Mouse (Mus musculus) hindbrain, postnatal 0 days (tissue): ENCODE data around the gene Rcc1. TPM values are rescaled to one million over a fixed set of nuclear protein-coding genes. Genes with fewer than 3 reads are reported as not detected.

Source experiments
- ATAC-seq: fragments of 200-750 bp; cut with Nextera tagmentation; 2 replicates; pipeline ENCODE4 v1.8.0; 2017; ENCODE audit warnings: mild to moderate bottlenecking, moderate TSS enrichment, moderate library complexity
- DNase-seq: peaks from one replicate; pipeline ENCODE4 v3.0.0-alpha.2; 2015; ENCODE audit warnings: low spot score
- H3K27ac ChIP-seq: fragments of 300-500 bp; sonication (generic); 2 replicates; pipeline ENCODE4 v1.5.1; 2014; ENCODE audit warnings: mild to moderate bottlenecking
- H3K27me3 ChIP-seq: fragments of 300-500 bp; sonication (generic); 2 replicates; pipeline ENCODE4 v1.6.1; 2014; ENCODE audit warnings: low read length, mixed read lengths; ENCODE audit not compliant: insufficient read depth
- H3K36me3 ChIP-seq: fragments of 300-500 bp; sonication (generic); 2 replicates; pipeline ENCODE4 v1.6.1; 2014; ENCODE audit warnings: low read length, mixed read lengths; ENCODE audit not compliant: insufficient read depth
- H3K4me1 ChIP-seq: fragments of 300-500 bp; sonication (generic); 2 replicates; pipeline ENCODE4 v1.6.1; 2014; ENCODE audit warnings: antibody characterized with exemption, low read length, mixed read lengths; ENCODE audit not compliant: insufficient read depth
- H3K4me2 ChIP-seq: fragments of 300-500 bp; sonication (generic); 2 replicates; pipeline ENCODE4 v1.6.1; 2014; ENCODE audit warnings: low read depth, mild to moderate bottlenecking, low read length, moderate library complexity, mixed read lengths
- H3K4me3 ChIP-seq: fragments of 300-500 bp; sonication (generic); 2 replicates; pipeline ENCODE4 v1.5.1; 2014; ENCODE audit warnings: low read length
- H3K9ac ChIP-seq: fragments of 300-500 bp; sonication (generic); replicated peaks from 2 replicates; pipeline ENCODE4 v1.6.1; 2014; ENCODE audit warnings: mild to moderate bottlenecking, low read length, moderate library complexity, mixed read lengths
- H3K9me3 ChIP-seq: fragments of 300-500 bp; sonication (generic); 2 replicates; pipeline ENCODE4 v1.6.1; 2016; ENCODE audit warnings: low read length, mixed read lengths
- CTCF ChIP-seq: IDR thresholded peaks from 2 replicates; pipeline ENCODE4 v1.5.1; 2016; ENCODE audit warnings: antibody characterized with exemption, control low read depth, low read depth
- WGBS: fragments of 180-500 bp; shearing (Covaris S2); extraction: QIAGEN DNeasy Blood & Tissue Kit; methylation state at CpG from one replicate; pipeline ENCODE4 v1.1.7; 2014; 5-methylcytosine and 5-hydroxymethylcytosine counted together
- polyA plus RNA-seq: library from polyadenylated mRNA; unstranded; fragments of >200 nt; fragmentation: Nextera tagmentation; extraction: Ambion mirVana; gene quantifications from 2 replicates; pipeline ENCODE4 v1.2.1, GENCODE M21; 2015
- total RNA-seq: library from RNA; depleted of rRNA; stranded (reverse); fragments of >200 nt; gene quantifications from 2 replicates; pipeline ENCODE4 v1.2.3, GENCODE M21; 2014

The Rcc1 gene
- total and polyA plus RNA-seq, 2 experiments from 2014 or later = 24.4 to 29.7 TPM

DNA sequence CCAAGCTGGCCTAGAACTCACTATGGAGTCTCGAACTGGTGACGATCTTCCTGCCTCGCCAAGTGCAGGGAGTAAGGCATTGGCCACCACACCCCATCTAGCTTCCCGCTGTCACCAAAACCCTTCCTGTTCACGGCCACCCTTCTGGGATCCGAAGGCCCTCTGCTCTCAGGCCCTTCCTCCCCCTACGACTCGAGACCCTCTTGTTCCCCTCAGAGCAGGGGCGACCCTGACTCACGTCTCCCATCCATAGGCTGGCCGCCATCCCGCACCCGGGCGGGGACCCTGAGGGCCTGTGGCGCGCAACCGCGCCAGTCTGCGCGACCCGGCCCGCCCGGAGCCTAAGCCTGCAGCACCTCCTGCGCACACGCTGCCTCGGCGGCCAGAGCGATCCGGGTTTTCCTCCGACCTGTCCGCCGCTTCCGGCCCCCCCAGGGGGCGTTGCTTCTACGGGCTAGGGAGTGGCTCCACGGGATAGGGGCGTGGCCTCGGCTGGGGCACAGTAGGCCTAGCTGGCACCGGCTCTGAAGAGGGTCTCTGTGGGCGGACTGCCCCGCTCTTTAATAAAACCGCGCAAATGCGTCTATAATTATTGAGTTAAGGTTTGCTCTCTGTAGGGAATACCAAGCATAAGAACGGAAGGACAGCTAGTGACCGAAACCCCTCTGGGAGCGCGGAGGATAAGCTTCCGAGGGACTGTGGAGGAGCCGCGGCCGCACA, 24.1 kb downstream of the Rcc1 start, which contains the start of gene Trnau1ap:
TSS of gene Trnau1ap (minus strand) at position 424 of the 720 bp plus-strand sequence.
- DNase-seq (peak; percentile 96), ATAC-seq (peak; percentile 96)
- peak within 1 kb of the TSS; percentile 87 for H3K27ac ChIP-seq
- peaks cover 24% of the 10 kb centered on the region for H3K36me3 ChIP-seq
- no peaks in the 10 kb centered on the region for H3K27me3 ChIP-seq
- no peak; the same call in 1 of the 2 replicates for TF ChIP-seq CTCF
- H3K4me1 ChIP-seq = peaks cover 9% of the 10 kb centered on the region
- no peaks in the 10 kb centered on the region for H3K9me3 ChIP-seq
- H3K4me3 ChIP-seq = peak within 1 kb of the TSS; percentile 74
- WGBS = under 1% methylated on average over 52 of the region's 52 CpGs
- peak within 1 kb of the TSS; percentile 63 for H3K4me2 ChIP-seq
- H3K9ac ChIP-seq = peak within 1 kb of the TSS; percentile 84

DNA sequence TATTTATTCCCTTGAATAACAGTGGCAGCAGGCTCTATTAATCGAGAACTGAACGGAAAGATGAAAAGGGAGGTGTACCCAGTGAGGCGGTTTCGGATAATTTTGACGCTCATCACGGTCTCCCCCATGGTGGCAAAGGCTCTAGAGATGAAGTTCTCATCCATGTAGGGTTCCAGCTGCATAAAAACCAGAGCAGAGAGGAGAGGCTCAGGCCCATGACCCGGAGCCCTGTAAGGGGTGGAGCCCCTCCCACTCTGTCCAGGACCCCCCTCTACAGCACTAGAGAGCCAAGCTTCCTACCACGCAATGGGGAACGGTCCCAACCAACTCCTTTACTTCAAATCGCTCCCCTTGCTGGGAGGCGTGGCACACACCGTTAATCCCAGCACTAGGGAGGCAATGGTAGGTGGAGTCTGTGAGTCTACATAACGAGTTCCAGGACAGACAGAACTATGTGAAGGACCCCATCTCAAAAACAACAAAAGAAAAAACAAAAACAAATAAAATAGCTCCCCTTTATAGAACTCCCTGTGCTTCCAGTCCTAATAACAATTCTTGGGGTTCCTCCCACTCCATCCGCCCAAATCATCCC, 24.9 kb downstream of the Rcc1 start:
- Histone ChIP-seq H3K27me3 (no peaks in the 10 kb centered on the region), H3K9ac (peak overlapping the region; percentile 84), H3K4me3 (peak overlapping the region; percentile 74), H3K36me3 (peaks cover 23% of the 10 kb centered on the region; the same call in 1 of the 2 replicates), H3K27ac (peak overlapping the region; percentile 87; the same call in 1 of the 2 replicates), H3K9me3 (no peaks in the 10 kb centered on the region), H3K4me2 (peak overlapping the region; percentile 63), H3K4me1 (peaks cover 9% of the 10 kb centered on the region)
- WGBS = 41% methylated on average over 14 of the region's 14 CpGs
- ATAC-seq = no peak
- no peak for TF ChIP-seq CTCF
- DNase-seq = no peak

DNA sequence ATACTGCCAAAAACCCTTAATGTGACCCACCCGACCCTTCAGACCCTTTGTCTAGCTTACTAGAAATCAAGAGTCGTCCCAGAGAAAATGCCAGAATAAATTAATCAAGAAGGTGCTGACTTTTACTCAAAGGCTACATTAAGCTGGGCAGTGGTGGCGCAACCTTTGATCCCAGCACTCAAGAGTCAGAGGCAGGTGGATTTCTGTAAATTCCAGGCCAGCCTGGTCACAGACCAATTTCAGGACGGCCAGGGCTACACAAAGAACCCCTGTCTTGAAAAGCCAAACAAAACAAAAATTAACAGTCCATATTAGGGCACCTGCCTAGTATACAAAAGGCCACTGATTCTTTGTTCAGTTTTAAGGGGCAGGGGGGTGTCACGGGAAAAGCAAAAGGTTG, 26.9 kb downstream of the Rcc1 start:
- peaks cover 16% of the 10 kb centered on the region for H3K36me3 ChIP-seq
- no peak overlapping the region for H3K4me2 ChIP-seq
- 77% methylated on average over 5 of the region's 5 CpGs for WGBS
- no peaks in the 10 kb centered on the region for H3K9me3 ChIP-seq
- no peak overlapping the region for H3K4me3 ChIP-seq
- no peaks in the 10 kb centered on the region for H3K27me3 ChIP-seq
- H3K27ac ChIP-seq = no peak overlapping the region
- ATAC-seq = no peak
- peaks cover 9% of the 10 kb centered on the region for H3K4me1 ChIP-seq
- H3K9ac ChIP-seq = no peak overlapping the region
- DNase-seq = no peak
- no peak for TF ChIP-seq CTCF

DNA sequence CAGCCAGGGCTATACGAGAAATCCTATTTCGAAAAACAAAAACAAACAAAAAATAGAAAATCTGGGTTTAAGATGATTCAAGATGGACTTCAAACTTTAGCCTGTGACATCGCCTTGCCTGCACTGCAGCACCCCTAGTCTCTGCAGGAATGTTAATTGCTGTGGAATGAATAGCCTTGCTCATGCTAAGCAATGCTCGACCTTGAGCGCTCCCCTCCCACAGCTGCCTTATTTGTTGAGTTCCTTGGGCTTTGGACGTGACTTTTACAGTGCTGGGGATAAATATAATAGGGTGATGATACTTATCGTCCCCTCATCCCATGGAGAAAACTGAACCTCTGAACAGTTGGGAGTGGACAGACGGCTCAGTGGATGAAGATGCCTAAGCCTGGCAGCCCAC, 37.7 kb downstream of the Rcc1 start:
- 85% methylated on average over 8 of the region's 8 CpGs for WGBS
- H3K36me3 ChIP-seq = peaks cover 52% of the 10 kb centered on the region
- H3K4me2 ChIP-seq = no peak overlapping the region
- no peaks in the 10 kb centered on the region for H3K4me1 ChIP-seq
- H3K9me3 ChIP-seq = no peaks in the 10 kb centered on the region
- no peak overlapping the region for H3K9ac ChIP-seq
- H3K27me3 ChIP-seq = no peaks in the 10 kb centered on the region
- H3K27ac ChIP-seq = no peak overlapping the region
- no peak for TF ChIP-seq CTCF
- no peak overlapping the region for H3K4me3 ChIP-seq
- ATAC-seq (no peak), DNase-seq (no peak)

DNA sequence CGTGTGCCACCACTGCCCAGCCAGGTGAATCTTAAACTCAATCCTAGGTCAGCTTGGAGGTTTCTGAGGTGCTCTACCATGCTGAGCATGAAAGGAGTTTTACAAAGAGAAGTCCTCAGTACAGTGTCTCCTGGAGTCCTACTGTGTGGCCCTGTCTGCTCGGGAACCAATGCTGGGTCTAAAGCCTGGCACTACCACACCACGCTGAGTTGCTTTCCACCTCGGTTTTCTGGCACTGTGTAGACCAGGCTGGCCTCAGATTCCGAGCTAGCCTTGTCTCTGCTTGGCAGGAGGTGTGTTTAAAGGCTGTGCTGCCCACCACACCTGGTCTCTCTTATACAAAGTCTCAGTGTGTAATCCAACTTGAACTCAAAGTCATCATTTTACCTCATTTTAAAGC, 40.8 kb downstream of the Rcc1 start:
- Histone ChIP-seq H3K4me2 (no peak overlapping the region), H3K4me1 (0 out of 2 replicates have a peak, but pooled peaks cover 4% of the 10 kb centered on the region), H3K9ac (no peak overlapping the region), H3K4me3 (no peak overlapping the region), H3K27me3 (no peaks in the 10 kb centered on the region), H3K27ac (no peak overlapping the region), H3K9me3 (no peaks in the 10 kb centered on the region), H3K36me3 (peaks cover 32% of the 10 kb centered on the region)
- WGBS = 86% methylated on average over 5 of the region's 5 CpGs
- DNase-seq = no peak
- ATAC-seq = no peak
- TF ChIP-seq CTCF = no peak

DNA sequence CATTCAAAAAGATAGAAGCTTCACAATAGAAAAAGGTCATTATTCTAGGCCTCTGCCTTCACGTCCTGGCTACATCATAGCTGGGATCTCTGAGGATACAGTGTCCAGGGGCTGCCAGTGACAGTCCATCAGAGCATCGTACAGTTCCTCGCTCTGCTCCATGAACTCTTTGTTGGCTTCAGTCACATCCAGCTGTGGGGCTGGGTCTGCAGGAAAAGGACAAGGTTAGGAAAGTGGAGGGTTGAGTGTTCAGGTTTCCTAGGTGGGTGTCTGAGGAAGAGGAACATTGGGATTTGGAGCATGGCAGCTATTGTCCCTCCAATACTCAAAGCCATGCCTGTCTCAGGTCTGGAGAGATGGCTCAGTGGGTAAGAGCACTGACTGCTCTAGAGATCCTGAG, 41.6 kb downstream of the Rcc1 start:
- Histone ChIP-seq H3K36me3 (peaks cover 32% of the 10 kb centered on the region), H3K9ac (no peak overlapping the region), H3K27me3 (no peaks in the 10 kb centered on the region), H3K4me1 (0 out of 2 replicates have a peak, but pooled peaks cover 4% of the 10 kb centered on the region), H3K27ac (no peak overlapping the region), H3K9me3 (no peaks in the 10 kb centered on the region), H3K4me3 (no peak overlapping the region), H3K4me2 (no peak overlapping the region)
- 56% methylated on average over 3 of the region's 3 CpGs for WGBS
- ATAC-seq (no peak), DNase-seq (no peak)
- TF ChIP-seq CTCF = no peak

DNA sequence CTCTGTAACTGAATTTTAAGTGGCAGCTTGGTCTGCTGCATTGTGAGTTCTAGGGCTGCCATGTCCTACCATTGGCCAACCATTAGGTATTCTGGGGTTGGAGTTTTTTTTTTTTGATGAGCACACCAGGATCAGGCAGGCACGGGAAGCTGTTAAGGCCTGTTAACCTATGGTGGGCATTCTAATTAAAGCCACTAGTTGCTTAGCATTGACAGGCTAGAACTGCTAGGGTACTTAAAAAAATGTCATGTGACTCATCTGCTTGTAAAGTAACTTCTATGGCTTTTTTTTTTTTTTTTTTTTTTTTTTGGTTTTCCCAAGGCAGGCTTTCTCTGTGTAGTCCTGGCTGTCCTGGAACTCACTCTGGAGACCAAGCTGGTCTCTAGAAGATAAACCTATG, 42.2 kb downstream of the Rcc1 start:
- Histone ChIP-seq H3K36me3 (peaks cover 27% of the 10 kb centered on the region), H3K9me3 (no peaks in the 10 kb centered on the region), H3K27ac (no peak overlapping the region), H3K27me3 (no peaks in the 10 kb centered on the region), H3K4me3 (no peak overlapping the region), H3K4me1 (0 out of 2 replicates have a peak, but pooled peaks cover 4% of the 10 kb centered on the region), H3K4me2 (no peak overlapping the region), H3K9ac (no peak overlapping the region)
- ATAC-seq = no peak
- WGBS = 43% methylated on average over 1 of the region's 1 CpGs
- DNase-seq = no peak
- TF ChIP-seq CTCF = no peak
